Mouse (Mus musculus) adipocyte (in vitro differentiated cells): Measurements from ENCODE around the gene Kif18a.

Experiments used
- DNase-seq: peaks from one replicate; pipeline ENCODE4 v3.0.0-alpha.2; 2016; ENCODE audit warnings: low spot score

Kif18a gene

GRCm38 (mm10) chr2:109280600-109281340 lies at the start of gene Kif18a, which contains the start of gene Mettl15:
TSS of gene Kif18a (plus strand) at chr2:109280738.
TSS of gene Mettl15 (minus strand) at chr2:109280748.
- DNase-seq: peak; percentile 99

GRCm38 (mm10) chr2:109233876-109234275 lies 46.7 kb upstream of the Kif18a start:
- DNase-seq: no peak

- DNase-seq: no peak
Observed at GRCm38 (mm10) chr2:109235741-109236140, 44.8 kb upstream of the Kif18a start.

GRCm38 (mm10) chr2:109241947-109242346 lies 38.6 kb upstream of the Kif18a start:
- no peak for DNase-seq

- no peak for DNase-seq
Observed at GRCm38 (mm10) chr2:109262779-109263178, 17.8 kb upstream of the Kif18a start.

GRCm38 (mm10) chr2:109273098-109273497 lies 7.4 kb upstream of the Kif18a start:
- no peak for DNase-seq

GRCm38 (mm10) chr2:109277593-109277992 lies 2.9 kb upstream of the Kif18a start:
- peak; percentile 22 for DNase-seq

- peak; percentile 69 for DNase-seq
Observed at GRCm38 (mm10) chr2:109278036-109278435, 2.5 kb upstream of the Kif18a start.

GRCm38 (mm10) chr2:109280272-109280599 lies 302 bp upstream of the Kif18a start:
- no peak for DNase-seq

- no peak for DNase-seq
Observed at GRCm38 (mm10) chr2:109281341-109281690, 778 bp downstream of the Kif18a start.

GRCm38 (mm10) chr2:109284121-109284520 lies 3.6 kb downstream of the Kif18a start:
- no peak for DNase-seq

GRCm38 (mm10) chr2:109289327-109289726 lies 8.8 kb downstream of the Kif18a start:
- DNase-seq: no peak

GRCm38 (mm10) chr2:109296264-109296663 lies 15.7 kb downstream of the Kif18a start:
- no peak for DNase-seq

GRCm38 (mm10) chr2:109298160-109298559 lies 17.6 kb downstream of the Kif18a start:
- no peak for DNase-seq

GRCm38 (mm10) chr2:109302234-109302633 lies 21.7 kb downstream of the Kif18a start:
- no peak for DNase-seq

GRCm38 (mm10) chr2:109303638-109304037 lies 23.1 kb downstream of the Kif18a start:
- DNase-seq: no peak

GRCm38 (mm10) chr2:109311369-109311768 lies 30.8 kb downstream of the Kif18a start:
- DNase-seq: no peak

GRCm38 (mm10) chr2:109331807-109332206 lies 51.3 kb downstream of the Kif18a start:
- no peak for DNase-seq

GRCm38 (mm10) chr2:109334237-109334636 lies 53.7 kb downstream of the Kif18a start:
- no peak for DNase-seq

GRCm38 (mm10) chr2:109335765-109336164 lies 55.2 kb downstream of the Kif18a start:
- DNase-seq: no peak

GRCm38 (mm10) chr2:109345386-109345785 lies 64.8 kb downstream of the Kif18a start:
- DNase-seq: no peak

- DNase-seq: no peak
Observed at GRCm38 (mm10) chr2:109348742-109349141, 68.2 kb downstream of the Kif18a start.

- no peak for DNase-seq
Observed at GRCm38 (mm10) chr2:109358456-109359141, 78.1 kb downstream of the Kif18a start.

GRCm38 (mm10) chr2:109365962-109366361 lies 85.4 kb downstream of the Kif18a start:
- DNase-seq: no peak
